10 mouse cellular contexts compared by ENCODE assay signal in the genomic region with DNA sequence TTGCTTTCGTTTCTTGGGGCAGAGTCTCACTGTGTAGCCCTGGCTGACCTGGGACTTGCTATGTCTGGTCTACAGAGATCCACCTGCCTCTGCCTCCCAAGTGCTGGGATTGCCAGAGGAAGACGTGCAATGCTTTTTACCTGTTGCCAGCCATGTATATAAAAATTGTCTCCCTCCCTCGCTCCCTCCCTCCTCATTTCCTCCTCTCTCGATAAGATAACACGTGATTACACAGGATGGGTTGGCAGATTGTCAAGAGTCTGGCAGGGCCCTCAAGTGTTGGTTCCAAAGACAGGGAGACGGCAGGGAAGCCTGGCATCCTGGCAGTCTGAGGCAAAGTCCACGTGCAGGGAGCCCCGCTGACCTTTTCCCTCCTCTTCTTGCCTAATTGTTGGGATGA. TPM values are rescaled to one million over a fixed set of nuclear protein-coding genes. Genes with fewer than 3 reads are reported as not detected.
DNase-seq lines count a peak whose midpoint lies in the region; ATAC-seq lines count a peak whose summit lies in the region.
"Had no signal": no experiment of that assay in that cellular context is flagged by ENCODE, and none has a peak within 500 bp of the region (broad histone marks: within the 10 kb centered on the region; RNA-seq: fewer than 3 reads in every experiment).

No protein-coding gene starts in this region.

- H3K4me1 ChIP-seq in heart, embryonic 14.5 days (ENCODE audit: control insufficient read depth in 2 of 2, insufficient read depth in 2 of 2, low read length in 2 of 2): peaks cover 36 to 89% of the 10 kb centered on the region in 2 experiments
- H3K4me1 ChIP-seq in midbrain, embryonic 14.5 days (ENCODE audit: control insufficient read depth, insufficient read depth, low read length): no peaks in the 10 kb centered on the region

- no peaks in the 10 kb centered on the region for H3K27me3 ChIP-seq in heart, embryonic 14.5 days (ENCODE audit: control insufficient read depth, insufficient read depth, low read length)
- no peaks in the 10 kb centered on the region for H3K27me3 ChIP-seq in midbrain, embryonic 14.5 days (ENCODE audit: control insufficient read depth, insufficient read depth, low read length)

- no peak overlapping the region for H3K4me3 ChIP-seq in heart, embryonic 14.5 days (ENCODE audit: control insufficient read depth in 1 of 2, insufficient read depth in 1 of 2, low read depth in 1 of 2, low read length in 2 of 2)
- no peak overlapping the region for H3K4me3 ChIP-seq in midbrain, embryonic 14.5 days (replicated peaks; ENCODE audit: low read depth, low read length)
- H3K4me3 ChIP-seq: limb, embryonic 10.5 days had no signal

- H3K27ac ChIP-seq in heart, embryonic 14.5 days (replicated peaks in 1 of 2; ENCODE audit: control insufficient read depth in 1 of 2, insufficient read depth in 1 of 2, low read depth in 2 of 2, low read length in 2 of 2): peak overlapping the region; percentile 9 to 55; a peak in 3 of 4 replicates
- no peak overlapping the region for H3K27ac ChIP-seq in midbrain, embryonic 14.5 days (replicated peaks; ENCODE audit: low read depth, low read length)
- H3K27ac ChIP-seq: limb, embryonic 10.5 days had no signal

- no peak for DNase-seq in heart, adult 18-20 months
- DNase-seq in 416B (ENCODE audit: low read depth) (peak; percentile 76), MEL-GATA-1-ER (ENCODE audit: extremely low read depth, low read depth) (peak; percentile 51)
- DNase-seq in kidney, postnatal 25 days: peak; percentile 50 to 73
- no peak for DNase-seq in midbrain, embryonic 14.5 days
- no peak for DNase-seq in cerebellum, postnatal 4 days (ENCODE audit: low spot score in 2 of 2)
- DNase-seq: cerebellum, adult 18-20 months had no signal

- peaks cover 58% of the 10 kb centered on the region for H3K36me3 ChIP-seq in heart, embryonic 14.5 days (ENCODE audit: control insufficient read depth, insufficient read depth, low read length)
- H3K36me3 ChIP-seq in midbrain, embryonic 14.5 days (ENCODE audit: control insufficient read depth, insufficient read depth, low read length): no peaks in the 10 kb centered on the region

- WGBS in heart, embryonic 14.5 days: 25% methylated on average over 8 of the region's 8 CpGs
- WGBS in midbrain, embryonic 14.5 days: 85% methylated on average over 8 of the region's 8 CpGs

- H3K9me3 ChIP-seq in heart, embryonic 14.5 days (ENCODE audit: control insufficient read depth, low read length): no peaks in the 10 kb centered on the region
- H3K9me3 ChIP-seq in midbrain, embryonic 14.5 days (ENCODE audit: control insufficient read depth, low read length): no peaks in the 10 kb centered on the region
- H3K9me3 ChIP-seq: limb, embryonic 10.5 days had no signal

- no peak overlapping the region for H3K4me2 ChIP-seq in heart, embryonic 14.5 days (ENCODE audit: low read length)
- H3K4me2 ChIP-seq in midbrain, embryonic 14.5 days (ENCODE audit: low read length): no peak overlapping the region

- H3K9ac ChIP-seq in heart, embryonic 14.5 days (ENCODE audit: low read length): no peak overlapping the region; the same call in 1 of the 2 replicates
- H3K9ac ChIP-seq in midbrain, embryonic 14.5 days (replicated peaks; ENCODE audit: low read length): no peak overlapping the region

- no peak for ATAC-seq in heart, embryonic 14.5 days (ENCODE audit: insufficient number of reproducible peaks, insufficient read depth, low FRiP score, low read depth)
- ATAC-seq in activated CD4-positive, CD25-positive, alpha-beta regulatory T cell, adult 4 months: no peak
- no peak for ATAC-seq in midbrain, embryonic 14.5 days (ENCODE audit: low FRiP score, low TSS enrichment)

RNA-seq across cellular contexts. Expression of gene Smad6, which starts 32.2 kb away (rescaled TPM):
- polyA plus RNA-seq in heart, embryonic 14.5 days (2014; fragmentation: Nextera tagmentation; extraction: Ambion mirVana): 18.7 and 30.8 TPM in 2 replicates
- 10 to 100 TPM in 1 of 2 experiments, 1 to 10 TPM in 1; 9.0 to 11.3 TPM for total RNA-seq in heart, adult 18-20 months (2021)
- not detected for polyA plus RNA-seq in activated CD4-positive, CD25-positive, alpha-beta regulatory T cell, adult 4 months (2017; shearing (Covaris generic))
- polyA plus RNA-seq in midbrain, embryonic 14.5 days (2014; fragmentation: Nextera tagmentation; extraction: Ambion mirVana): 0.67 and 2.0 TPM in 2 replicates

Comparison
In these comparisons a context has a peak if more than half of its experiments do, and no peak if none do; other contexts are left out.
1. DNase-seq: peak in 416B (single experiment), MEL-GATA-1-ER (single experiment) and kidney, postnatal 25 days (2 of 2); none in heart, adult 18-20 months (0 of 2), midbrain, embryonic 14.5 days (single experiment) and cerebellum, postnatal 4 days (0 of 2).